Mouse (Mus musculus): Measurements from ENCODE around the gene Rpl10l. TPM values are rescaled to one million over a fixed set of nuclear protein-coding genes. Genes with fewer than 3 reads are reported as not detected.

The Rpl10l gene
- not detected in 2 replicates for polyA plus RNA-seq (2012; rRNA removed)

DNA sequence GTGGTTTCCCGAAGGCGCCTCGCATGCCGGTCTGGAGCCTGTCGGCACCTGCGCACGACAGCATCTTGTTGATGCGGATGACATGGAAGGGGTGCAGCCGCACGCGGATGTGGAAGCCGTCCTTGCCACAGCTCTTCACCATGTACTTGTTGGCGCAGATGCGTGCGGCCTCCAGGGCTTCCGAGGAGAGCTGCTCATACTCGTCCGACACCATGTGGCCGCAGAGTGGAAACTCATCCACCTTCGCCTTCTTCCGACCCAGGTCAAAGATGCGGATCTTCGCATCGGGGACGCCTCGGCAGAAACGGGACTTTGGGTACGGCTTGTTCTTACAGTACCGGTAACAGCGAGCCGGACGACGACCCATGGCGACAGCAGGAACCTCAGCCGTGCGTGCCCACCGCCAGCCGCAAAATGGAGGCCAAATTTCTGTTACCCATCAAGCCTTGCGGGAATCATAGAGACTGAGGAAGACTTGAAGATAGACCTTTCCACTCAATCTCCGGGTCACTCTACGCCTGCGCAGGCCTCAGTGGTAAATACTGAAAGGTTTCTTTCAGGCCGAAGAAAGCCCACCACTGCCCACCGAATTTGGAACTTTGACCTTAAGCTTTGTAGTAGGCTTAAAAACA lies at the start of gene Rpl10l:
Gene Rpl10l, minus strand, starts transcription at position 411 of the 632 bp plus-strand sequence.
- Histone ChIP-seq H3K4me1 (ENCODE audit: control insufficient read depth, insufficient read depth, insufficient read length, low read length) (no peaks in the 10 kb centered on the region), H3K27me3 (ENCODE audit: control insufficient read depth, insufficient read depth, low read length) (no peaks in the 10 kb centered on the region), H3K4me3 (ENCODE audit: low read depth, low read length) (no peak within 1 kb of the TSS), H3K36me3 (ENCODE audit: control insufficient read depth, insufficient read depth, low read length) (no peaks in the 10 kb centered on the region), H3K27ac (ENCODE audit: insufficient read depth, low read depth, low read length) (no peak within 1 kb of the TSS)
- 96% methylated on average over 44 of the region's 44 CpGs for WGBS
- no peak for TF ChIP-seq POLR2A (IDR thresholded peaks at IDR 0.05; ENCODE audit: low read depth, low read length)

DNA sequence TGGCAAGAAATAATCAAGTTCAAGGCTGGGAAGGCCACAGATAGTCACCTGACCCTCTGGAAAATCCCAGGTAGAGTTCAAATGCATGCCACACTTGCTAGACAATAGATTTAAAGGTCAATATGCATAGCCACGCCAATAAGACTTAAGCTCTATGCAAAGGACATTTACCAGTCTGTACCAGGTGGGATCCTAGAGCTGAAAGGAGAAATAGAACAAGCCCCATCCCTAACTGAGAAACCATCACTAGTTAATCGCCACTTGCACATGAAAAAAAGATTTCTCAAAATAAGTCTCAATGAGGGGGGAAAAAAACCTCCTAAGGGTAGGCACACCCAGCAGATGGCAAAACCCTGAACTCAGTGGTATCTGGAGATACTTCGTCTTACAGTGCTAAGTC lies 8.3 kb downstream of the Rpl10l start:
- WGBS = 69% methylated on average over 3 of the region's 3 CpGs
- H3K27ac ChIP-seq (ENCODE audit: insufficient read depth, low read depth, low read length) = no peak overlapping the region
- TF ChIP-seq POLR2A (IDR thresholded peaks at IDR 0.05; ENCODE audit: low read depth, low read length) = no peak

GRCm38 (mm10) chr12:66245461-66246099 lies 38.6 kb downstream of the Rpl10l start:
- H3K27me3 ChIP-seq (ENCODE audit: control insufficient read depth, insufficient read depth, low read length) = no peaks in the 10 kb centered on the region
- H3K36me3 ChIP-seq (ENCODE audit: control insufficient read depth, insufficient read depth, low read length) = no peaks in the 10 kb centered on the region
- no peaks in the 10 kb centered on the region for H3K4me1 ChIP-seq (ENCODE audit: control insufficient read depth, insufficient read depth, insufficient read length, low read length)
- H3K4me3 ChIP-seq (ENCODE audit: low read depth, low read length) = no peak overlapping the region
- WGBS = 82% methylated on average over 6 of the region's 6 CpGs
- no peak for TF ChIP-seq POLR2A (IDR thresholded peaks at IDR 0.05; ENCODE audit: low read depth, low read length)
- H3K27ac ChIP-seq (ENCODE audit: insufficient read depth, low read depth, low read length) = no peak overlapping the region

More for the DNA sequence above, 8.3 kb downstream of the Rpl10l start:
- Histone ChIP-seq H3K4me1 (ENCODE audit: control insufficient read depth, insufficient read depth, insufficient read length, low read length) (no peaks in the 10 kb centered on the region), H3K4me3 (ENCODE audit: low read depth, low read length) (no peak overlapping the region), H3K36me3 (ENCODE audit: control insufficient read depth, insufficient read depth, low read length) (no peaks in the 10 kb centered on the region), H3K27me3 (ENCODE audit: control insufficient read depth, insufficient read depth, low read length) (no peaks in the 10 kb centered on the region)

- TF ChIP-seq CTCF (IDR thresholded peaks at IDR 0.05; ENCODE audit: extremely low read depth, insufficient read length, insufficient replicate concordance, low read depth, low read length) (no peak), POLR2A (IDR thresholded peaks at IDR 0.05; ENCODE audit: low read depth, low read length) (no peak)
- Histone ChIP-seq H3K27me3 (ENCODE audit: control insufficient read depth, insufficient read depth, low read length) (no peaks in the 10 kb centered on the region), H3K4me1 (ENCODE audit: control insufficient read depth, insufficient read depth, insufficient read length, low read length) (no peaks in the 10 kb centered on the region), H3K4me3 (ENCODE audit: low read depth, low read length) (no peak overlapping the region), H3K36me3 (ENCODE audit: control insufficient read depth, insufficient read depth, low read length) (no peaks in the 10 kb centered on the region), H3K27ac (ENCODE audit: insufficient read depth, low read depth, low read length) (no peak overlapping the region)
- WGBS = 73% methylated on average over 3 of the region's 3 CpGs
These were observed 50.0 kb downstream of the Rpl10l start for GRCm38 (mm10) chr12:66234158-66234557.

Measured in small intestine, adult 2 months (tissue).